Mouse (Mus musculus): ENCODE measurements at regions not wholly inside any gene's neighbourhood (a gene's known extent, or its start where the extent isn't known, plus 50 kb on each side); places are given as distances from the start of the nearest gene placed in this dataset.

DNA sequence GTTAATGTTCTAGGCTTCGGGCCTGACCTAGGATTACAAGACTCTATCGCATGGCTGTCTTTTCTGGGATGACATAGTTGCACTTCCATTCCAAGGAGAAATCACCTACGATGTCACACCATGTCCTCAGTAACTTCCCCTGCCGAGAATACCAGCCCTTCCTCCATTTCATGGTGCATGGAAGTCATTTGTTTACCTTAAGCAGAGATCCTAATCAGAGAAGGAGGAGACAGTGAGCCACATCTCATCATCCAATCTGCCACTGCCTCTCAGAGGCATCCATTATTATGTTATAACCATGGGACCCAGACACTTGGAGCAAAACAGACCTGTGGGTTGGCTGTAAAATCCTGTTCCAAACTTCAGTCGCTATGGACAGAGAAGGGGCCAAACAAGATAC lies 550.1 kb upstream of the Klf4 start:
- Histone ChIP-seq H3K4me3 (replicated peaks; ENCODE audit: low read length) (no peak overlapping the region), H3K27me3 (ENCODE audit: insufficient read depth, low read length) (no peaks in the 10 kb centered on the region), H3K36me3 (ENCODE audit: insufficient read depth, low read length) (no peaks in the 10 kb centered on the region), H3K9me3 (ENCODE audit: low read length) (no peaks in the 10 kb centered on the region), H3K4me1 (replicated peaks; ENCODE audit: low read depth, low read length) (peaks cover 4% of the 10 kb centered on the region; the same call in 1 of the 2 replicates)
- TF ChIP-seq POU5F1 (IDR thresholded peaks at IDR 0.05; ENCODE audit: borderline replicate concordance, low read length) (no peak), CTCF (conservative IDR thresholded peaks at IDR 0.05; ENCODE audit: low read length) (no peak), NANOG (IDR thresholded peaks at IDR 0.05; ENCODE audit: borderline replicate concordance, low read length) (no peak)

DNA sequence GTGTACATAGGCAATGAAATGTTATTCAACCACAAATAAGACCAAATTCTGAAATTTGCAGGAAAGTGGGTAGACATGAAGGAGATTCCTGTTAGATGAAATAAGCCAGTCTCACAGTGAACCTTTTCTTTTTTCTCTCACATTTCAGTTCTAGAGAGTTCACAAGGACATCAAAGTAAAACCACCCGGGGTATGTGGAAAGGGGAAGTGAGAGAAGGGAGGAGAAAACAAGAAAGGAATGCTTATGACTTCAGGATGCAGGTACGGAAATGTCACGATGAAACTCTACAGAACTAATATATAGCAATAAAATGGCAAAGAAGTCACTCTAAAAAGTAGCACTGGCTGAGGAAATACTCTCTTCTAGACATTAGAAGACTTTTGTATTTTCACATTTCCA lies 548.7 kb upstream of the Klf4 start:
- Histone ChIP-seq H3K4me1 (replicated peaks; ENCODE audit: low read depth, low read length) (peaks cover 4% of the 10 kb centered on the region; the same call in 1 of the 2 replicates), H3K4me3 (replicated peaks; ENCODE audit: low read length) (no peak overlapping the region), H3K9me3 (ENCODE audit: low read length) (no peaks in the 10 kb centered on the region), H3K27me3 (ENCODE audit: insufficient read depth, low read length) (no peaks in the 10 kb centered on the region), H3K36me3 (ENCODE audit: insufficient read depth, low read length) (no peaks in the 10 kb centered on the region)
- TF ChIP-seq CTCF (conservative IDR thresholded peaks at IDR 0.05; ENCODE audit: low read length) (no peak), NANOG (IDR thresholded peaks at IDR 0.05; ENCODE audit: borderline replicate concordance, low read length) (no peak), POU5F1 (IDR thresholded peaks at IDR 0.05; ENCODE audit: borderline replicate concordance, low read length) (no peak)

DNA sequence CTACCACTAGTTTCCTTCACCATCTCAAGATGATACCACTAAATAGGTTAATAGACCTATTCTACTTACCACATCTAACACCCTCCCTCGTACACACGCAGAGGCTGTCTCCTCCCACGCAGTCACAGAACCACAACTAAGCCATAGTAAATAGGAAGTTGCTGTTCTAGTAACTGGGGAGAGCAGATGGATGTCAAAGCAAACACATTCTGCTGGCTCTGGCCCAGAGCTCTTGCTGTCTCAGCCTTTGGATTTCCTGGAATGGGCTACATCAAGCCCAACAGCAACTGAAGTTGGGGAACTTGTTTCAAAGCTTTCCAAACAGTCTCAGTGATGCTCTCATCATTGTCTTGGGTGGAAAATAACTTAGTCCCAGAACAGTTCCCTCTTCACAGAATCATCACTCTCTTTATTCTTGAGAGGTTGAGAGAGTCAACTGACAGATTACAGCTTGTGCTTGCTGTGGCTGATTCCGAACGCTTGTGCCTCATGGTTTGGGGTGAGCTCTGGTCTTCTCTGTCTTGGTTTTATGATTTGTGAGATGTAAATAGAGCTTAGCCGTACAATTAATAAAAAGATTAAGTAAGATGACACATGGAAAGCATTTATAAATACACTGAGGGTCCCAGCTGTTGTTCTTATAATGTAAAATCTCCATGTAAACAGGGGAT lies 538.5 kb upstream of the Klf4 start:
- Histone ChIP-seq H3K27me3 (ENCODE audit: insufficient read depth, low read length) (no peaks in the 10 kb centered on the region), H3K4me1 (replicated peaks; ENCODE audit: low read depth, low read length) (no peaks in the 10 kb centered on the region), H3K4me3 (replicated peaks; ENCODE audit: low read length) (no peak overlapping the region), H3K9me3 (ENCODE audit: low read length) (no peaks in the 10 kb centered on the region), H3K36me3 (ENCODE audit: insufficient read depth, low read length) (no peaks in the 10 kb centered on the region)
- TF ChIP-seq POU5F1 (IDR thresholded peaks at IDR 0.05; ENCODE audit: borderline replicate concordance, low read length) (no peak), CTCF (conservative IDR thresholded peaks at IDR 0.05; ENCODE audit: low read length) (no peak), NANOG (IDR thresholded peaks at IDR 0.05; ENCODE audit: borderline replicate concordance, low read length) (no peak)

DNA sequence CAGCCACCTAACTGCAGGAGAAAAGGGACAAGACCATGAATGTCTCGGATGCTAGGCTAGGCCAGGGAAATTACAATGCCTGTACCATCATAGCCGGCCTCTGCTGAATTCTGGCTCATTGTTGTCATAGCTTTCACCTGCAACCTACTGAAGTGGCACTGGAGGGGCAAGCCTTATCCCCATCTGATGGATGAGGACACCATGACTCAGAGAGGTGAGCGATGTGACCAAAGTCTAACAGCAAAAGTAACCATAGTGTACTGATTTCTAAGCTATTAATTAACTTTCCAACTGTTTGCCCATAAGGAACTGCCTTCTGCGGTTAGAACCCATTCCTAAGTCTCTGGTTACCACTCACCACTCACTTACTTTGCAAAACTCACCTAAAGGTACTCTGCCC lies 536.6 kb upstream of the Klf4 start:
- no peaks in the 10 kb centered on the region for H3K36me3 ChIP-seq (ENCODE audit: insufficient read depth, low read length)
- H3K27me3 ChIP-seq (ENCODE audit: insufficient read depth, low read length): no peaks in the 10 kb centered on the region
- TF ChIP-seq NANOG (IDR thresholded peaks at IDR 0.05; ENCODE audit: borderline replicate concordance, low read length) (no peak), CTCF (conservative IDR thresholded peaks at IDR 0.05; ENCODE audit: low read length) (no peak), POU5F1 (IDR thresholded peaks at IDR 0.05; ENCODE audit: borderline replicate concordance, low read length) (no peak)
- H3K4me3 ChIP-seq (replicated peaks; ENCODE audit: low read length): no peak overlapping the region
- no peaks in the 10 kb centered on the region for H3K9me3 ChIP-seq (ENCODE audit: low read length)
- no peaks in the 10 kb centered on the region for H3K4me1 ChIP-seq (replicated peaks; ENCODE audit: low read depth, low read length)

DNA sequence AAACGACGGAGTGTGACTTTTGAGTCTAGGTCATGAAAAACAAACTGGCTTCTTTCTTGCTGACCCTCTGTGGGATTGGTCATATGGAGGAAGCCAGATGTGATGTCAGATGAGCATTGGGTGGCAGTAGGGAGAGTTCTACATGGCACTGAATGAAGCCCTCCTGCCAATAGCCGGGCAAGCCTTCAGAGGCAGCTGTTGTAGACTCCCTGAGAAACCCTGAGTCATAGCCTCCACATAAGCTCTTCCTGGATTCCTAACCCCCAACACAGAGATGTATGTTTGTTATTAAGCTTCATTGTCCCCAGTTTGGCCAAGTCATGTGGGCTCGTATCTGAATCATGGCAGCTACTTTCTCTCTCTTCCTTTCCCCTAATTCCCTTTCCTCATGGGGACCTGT lies 532.4 kb upstream of the Klf4 start:
- Histone ChIP-seq H3K9me3 (ENCODE audit: low read length) (no peaks in the 10 kb centered on the region), H3K27me3 (ENCODE audit: insufficient read depth, low read length) (no peaks in the 10 kb centered on the region), H3K4me1 (replicated peaks; ENCODE audit: low read depth, low read length) (no peaks in the 10 kb centered on the region), H3K36me3 (ENCODE audit: insufficient read depth, low read length) (no peaks in the 10 kb centered on the region), H3K4me3 (replicated peaks; ENCODE audit: low read length) (no peak overlapping the region)
- TF ChIP-seq POU5F1 (IDR thresholded peaks at IDR 0.05; ENCODE audit: borderline replicate concordance, low read length): no peak
- TF ChIP-seq NANOG (IDR thresholded peaks at IDR 0.05; ENCODE audit: borderline replicate concordance, low read length): no peak
- no peak for TF ChIP-seq CTCF (conservative IDR thresholded peaks at IDR 0.05; ENCODE audit: low read length)

DNA sequence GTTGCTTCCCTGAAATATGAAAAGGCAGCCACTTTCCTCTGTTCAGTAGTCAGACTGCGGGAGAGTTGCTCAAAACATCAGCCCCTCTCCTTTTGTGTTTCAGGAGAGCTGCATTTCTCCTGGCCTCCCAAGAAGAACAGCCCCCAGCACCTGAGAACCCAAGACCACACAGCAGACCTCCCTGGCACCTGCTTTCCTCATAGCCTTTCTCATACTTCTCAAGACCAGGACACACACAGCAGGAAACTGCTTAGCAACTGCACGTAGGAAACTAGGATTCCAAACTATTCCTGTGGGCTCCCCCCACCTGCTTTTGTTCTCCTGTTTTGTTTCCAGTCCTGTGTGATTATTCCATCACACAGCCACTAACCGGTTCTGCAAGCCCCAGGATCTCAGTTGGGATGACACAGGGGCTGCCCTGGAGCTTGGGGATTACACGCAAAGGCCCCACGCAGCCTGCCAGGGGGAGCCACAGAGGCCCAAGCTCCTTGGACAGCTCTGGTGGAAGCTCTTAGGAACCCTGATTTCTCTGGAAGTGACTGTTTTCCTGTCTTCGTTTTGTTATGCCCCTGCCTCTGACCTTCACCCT lies 519.6 kb upstream of the Klf4 start:
- TF ChIP-seq POU5F1 (IDR thresholded peaks at IDR 0.05; ENCODE audit: borderline replicate concordance, low read length) (no peak), CTCF (conservative IDR thresholded peaks at IDR 0.05; ENCODE audit: low read length) (no peak), NANOG (IDR thresholded peaks at IDR 0.05; ENCODE audit: borderline replicate concordance, low read length) (no peak)
- H3K36me3 ChIP-seq (ENCODE audit: insufficient read depth, low read length): no peaks in the 10 kb centered on the region
- H3K4me3 ChIP-seq (replicated peaks; ENCODE audit: low read length): no peak overlapping the region
- no peaks in the 10 kb centered on the region for H3K9me3 ChIP-seq (ENCODE audit: low read length)
- H3K27me3 ChIP-seq (ENCODE audit: insufficient read depth, low read length): no peaks in the 10 kb centered on the region
- H3K4me1 ChIP-seq (replicated peaks; ENCODE audit: low read depth, low read length): peaks cover 40% of the 10 kb centered on the region

DNA sequence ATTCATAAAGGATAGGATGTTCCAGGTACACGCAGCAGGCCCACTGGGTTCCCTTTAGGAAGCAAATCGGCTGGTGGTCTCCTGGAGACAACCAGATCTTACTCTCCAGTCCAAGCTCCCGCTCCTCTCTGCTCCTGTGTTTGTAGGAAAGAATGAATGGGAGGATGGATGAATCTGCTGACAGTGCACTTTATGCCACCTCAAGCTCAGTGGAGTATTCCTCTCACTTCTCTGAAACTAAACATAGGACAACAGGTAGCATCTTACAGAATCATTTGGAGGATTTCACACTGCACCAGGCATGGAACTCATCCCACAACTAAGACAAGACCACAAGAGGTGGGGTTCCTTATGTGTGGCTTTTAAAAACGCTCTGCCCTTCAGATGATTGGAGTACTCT lies 507.1 kb upstream of the Klf4 start:
- H3K4me1 ChIP-seq (replicated peaks; ENCODE audit: low read depth, low read length): peaks cover 5% of the 10 kb centered on the region; the same call in 1 of the 2 replicates

DNA sequence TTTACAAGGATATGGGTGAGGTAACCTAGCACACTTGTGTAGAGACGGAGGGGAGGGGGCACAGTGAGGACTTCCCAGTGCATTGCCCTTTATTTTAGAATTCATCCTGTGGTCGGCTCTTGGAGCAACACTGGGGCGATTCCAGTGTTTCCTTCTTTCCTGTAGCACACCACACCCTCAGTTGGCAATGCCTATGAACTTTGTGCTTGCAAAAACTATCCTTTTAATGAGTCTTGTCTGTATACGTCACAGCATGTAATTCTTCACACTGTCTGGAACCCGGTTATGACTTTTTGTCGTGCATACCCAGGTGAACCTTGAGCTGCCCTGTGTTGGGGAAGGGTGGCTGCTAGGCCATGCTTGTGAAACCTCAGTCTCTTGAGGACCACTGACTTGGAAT lies 504.1 kb upstream of the Klf4 start:
- H3K36me3 ChIP-seq (ENCODE audit: insufficient read depth, low read length): no peaks in the 10 kb centered on the region
- H3K27me3 ChIP-seq (ENCODE audit: insufficient read depth, low read length): no peaks in the 10 kb centered on the region
- H3K9me3 ChIP-seq (ENCODE audit: low read length): no peaks in the 10 kb centered on the region
- H3K4me1 ChIP-seq (replicated peaks; ENCODE audit: low read depth, low read length): peaks cover 5% of the 10 kb centered on the region; the same call in 1 of the 2 replicates
- H3K4me3 ChIP-seq (replicated peaks; ENCODE audit: low read length): no peak overlapping the region
- TF ChIP-seq NANOG (IDR thresholded peaks at IDR 0.05; ENCODE audit: borderline replicate concordance, low read length): no peak
- TF ChIP-seq POU5F1 (IDR thresholded peaks at IDR 0.05; ENCODE audit: borderline replicate concordance, low read length): no peak
- no peak for TF ChIP-seq CTCF (conservative IDR thresholded peaks at IDR 0.05; ENCODE audit: low read length)

More for the DNA sequence above, 507.1 kb upstream of the Klf4 start:
- Histone ChIP-seq H3K9me3 (ENCODE audit: low read length) (no peaks in the 10 kb centered on the region), H3K36me3 (ENCODE audit: insufficient read depth, low read length) (no peaks in the 10 kb centered on the region), H3K27me3 (ENCODE audit: insufficient read depth, low read length) (no peaks in the 10 kb centered on the region), H3K4me3 (replicated peaks; ENCODE audit: low read length) (no peak overlapping the region)
- no peak for TF ChIP-seq CTCF (conservative IDR thresholded peaks at IDR 0.05; ENCODE audit: low read length)
- no peak for TF ChIP-seq POU5F1 (IDR thresholded peaks at IDR 0.05; ENCODE audit: borderline replicate concordance, low read length)
- TF ChIP-seq NANOG (IDR thresholded peaks at IDR 0.05; ENCODE audit: borderline replicate concordance, low read length): no peak

Measured in E14TG2a.4 (cell line).